Mouse (Mus musculus): ENCODE measurements around the gene Traf7. TPM values are rescaled to one million over a fixed set of nuclear protein-coding genes. Genes with fewer than 3 reads are reported as not detected.

Gene Traf7
- polyA plus RNA-seq, 1 experiment from 2014 or later, result 97.1 TPM

GRCm38 (mm10) chr17:24480201-24480826, 47.4 kb downstream of the Traf7 start:
- 36% methylated on average over 3 of the region's 3 CpGs for WGBS
- Histone ChIP-seq H3K36me3 (ENCODE audit: poor library complexity, severe bottlenecking) (peaks cover 25% of the 10 kb centered on the region), H3K4me1 (peaks cover 16% of the 10 kb centered on the region), H3K4me2 (no peak overlapping the region), H3K9ac (peak overlapping the region; percentile 13; the same call in 1 of the 2 replicates), H3K27me3 (no peaks in the 10 kb centered on the region), H3K9me3 (replicated peaks) (no peaks in the 10 kb centered on the region), H3K27ac (no peak overlapping the region), H3K4me3 (no peak overlapping the region)
- no peak for ATAC-seq

GRCm38 (mm10) chr17:24479431-24479830, 48.3 kb downstream of the Traf7 start:
- Histone ChIP-seq H3K4me3 (peak overlapping the region; percentile 79), H3K4me1 (peaks cover 14% of the 10 kb centered on the region), H3K9me3 (replicated peaks) (no peaks in the 10 kb centered on the region), H3K27ac (no peak overlapping the region; the same call in 1 of the 2 replicates), H3K36me3 (ENCODE audit: poor library complexity, severe bottlenecking) (peaks cover 34% of the 10 kb centered on the region), H3K27me3 (no peaks in the 10 kb centered on the region), H3K9ac (no peak overlapping the region), H3K4me2 (peak overlapping the region; percentile 65)
- WGBS, result 19% methylated on average over 1 of the region's 1 CpGs
- ATAC-seq, result no peak

GRCm38 (mm10) chr17:24478663-24479380, 48.9 kb downstream of the Traf7 start, which contains the start of gene Mlst8:
Mlst8 (minus strand) TSS chr17:24479078.
- peak; percentile 95 for ATAC-seq
- 0% methylated on average over 45 of the region's 48 CpGs for WGBS
- H3K4me1 ChIP-seq, result peaks cover 14% of the 10 kb centered on the region
- no peaks in the 10 kb centered on the region for H3K27me3 ChIP-seq
- peak within 1 kb of the TSS; percentile 65 for H3K4me2 ChIP-seq
- peak within 1 kb of the TSS; percentile 96 for H3K27ac ChIP-seq
- peaks cover 40% of the 10 kb centered on the region for H3K36me3 ChIP-seq (ENCODE audit: poor library complexity, severe bottlenecking)
- H3K4me3 ChIP-seq, result peak within 1 kb of the TSS; percentile 79
- no peaks in the 10 kb centered on the region for H3K9me3 ChIP-seq (replicated peaks)
- H3K9ac ChIP-seq, result peak within 1 kb of the TSS; percentile 85

- Histone ChIP-seq H3K4me2 (peak overlapping the region; percentile 65), H3K4me1 (peaks cover 15% of the 10 kb centered on the region), H3K36me3 (ENCODE audit: poor library complexity, severe bottlenecking) (peaks cover 47% of the 10 kb centered on the region), H3K4me3 (peak overlapping the region; percentile 79), H3K27me3 (no peaks in the 10 kb centered on the region), H3K9me3 (replicated peaks) (no peaks in the 10 kb centered on the region), H3K9ac (peak overlapping the region; percentile 85), H3K27ac (no peak overlapping the region; the same call in 1 of the 2 replicates)
- 48% methylated on average over 11 of the region's 11 CpGs for WGBS
- ATAC-seq, result peak; percentile 33; the same call in 1 of the 2 replicates
These were observed 49.6 kb downstream of the Traf7 start for GRCm38 (mm10) chr17:24477985-24478600.

GRCm38 (mm10) chr17:24477053-24477984, 50.4 kb downstream of the Traf7 start:
- H3K4me3 ChIP-seq, result no peak overlapping the region
- no peak for ATAC-seq
- H3K4me1 ChIP-seq, result peaks cover 23% of the 10 kb centered on the region
- WGBS, result 93% methylated on average over 20 of the region's 20 CpGs
- H3K4me2 ChIP-seq, result peak overlapping the region; percentile 65
- H3K36me3 ChIP-seq (ENCODE audit: poor library complexity, severe bottlenecking), result peaks cover 55% of the 10 kb centered on the region
- no peaks in the 10 kb centered on the region for H3K9me3 ChIP-seq (replicated peaks)
- H3K27ac ChIP-seq, result no peak overlapping the region
- peak overlapping the region; percentile 85 for H3K9ac ChIP-seq
- no peaks in the 10 kb centered on the region for H3K27me3 ChIP-seq

GRCm38 (mm10) chr17:24476022-24476776, 51.5 kb downstream of the Traf7 start:
- 92% methylated on average over 10 of the region's 10 CpGs for WGBS
- no peak overlapping the region for H3K4me3 ChIP-seq
- H3K9ac ChIP-seq, result no peak overlapping the region; the same call in 1 of the 2 replicates
- peaks cover 34% of the 10 kb centered on the region for H3K4me1 ChIP-seq
- H3K4me2 ChIP-seq, result no peak overlapping the region
- H3K27me3 ChIP-seq, result no peaks in the 10 kb centered on the region
- ATAC-seq, result no peak
- peaks cover 56% of the 10 kb centered on the region for H3K36me3 ChIP-seq (ENCODE audit: poor library complexity, severe bottlenecking)
- no peak overlapping the region for H3K27ac ChIP-seq
- no peaks in the 10 kb centered on the region for H3K9me3 ChIP-seq (replicated peaks)

- peaks cover 40% of the 10 kb centered on the region for H3K4me1 ChIP-seq
- H3K4me3 ChIP-seq, result no peak overlapping the region
- no peaks in the 10 kb centered on the region for H3K27me3 ChIP-seq
- no peak overlapping the region for H3K4me2 ChIP-seq
- ATAC-seq, result no peak
- WGBS, result 91% methylated on average over 6 of the region's 6 CpGs
- no peak overlapping the region for H3K27ac ChIP-seq
- peaks cover 56% of the 10 kb centered on the region for H3K36me3 ChIP-seq (ENCODE audit: poor library complexity, severe bottlenecking)
- no peaks in the 10 kb centered on the region for H3K9me3 ChIP-seq (replicated peaks)
- no peak overlapping the region for H3K9ac ChIP-seq
These were observed 52.2 kb downstream of the Traf7 start for GRCm38 (mm10) chr17:24475586-24475985.

GRCm38 (mm10) chr17:24474557-24474956, 53.2 kb downstream of the Traf7 start:
- Histone ChIP-seq H3K36me3 (ENCODE audit: poor library complexity, severe bottlenecking) (peaks cover 56% of the 10 kb centered on the region), H3K27me3 (no peaks in the 10 kb centered on the region), H3K9me3 (replicated peaks) (no peaks in the 10 kb centered on the region), H3K4me3 (no peak overlapping the region), H3K27ac (no peak overlapping the region; the same call in 1 of the 2 replicates), H3K4me1 (peaks cover 38% of the 10 kb centered on the region), H3K4me2 (no peak overlapping the region), H3K9ac (no peak overlapping the region)
- 86% methylated on average over 5 of the region's 5 CpGs for WGBS
- ATAC-seq, result no peak

GRCm38 (mm10) chr17:24473612-24474275, 54.0 kb downstream of the Traf7 start, which contains the start of gene Bricd5:
Bricd5 (plus strand) TSS chr17:24473884.
- no peak for ATAC-seq
- WGBS, result 82% methylated on average over 6 of the region's 6 CpGs
- no peaks in the 10 kb centered on the region for H3K9me3 ChIP-seq (replicated peaks)
- H3K4me1 ChIP-seq, result peaks cover 38% of the 10 kb centered on the region
- no peaks in the 10 kb centered on the region for H3K27me3 ChIP-seq
- peaks cover 56% of the 10 kb centered on the region for H3K36me3 ChIP-seq (ENCODE audit: poor library complexity, severe bottlenecking)
- H3K9ac ChIP-seq, result peak within 1 kb of the TSS; percentile 12; the same call in 1 of the 2 replicates
- peak within 1 kb of the TSS; percentile 99 for H3K4me2 ChIP-seq
- H3K27ac ChIP-seq, result no peak within 1 kb of the TSS; the same call in 1 of the 2 replicates
- H3K4me3 ChIP-seq, result no peak within 1 kb of the TSS

GRCm38 (mm10) chr17:24472512-24472911, 55.2 kb downstream of the Traf7 start:
- H3K4me3 ChIP-seq, result peak overlapping the region; percentile 91; the same call in 1 of the 2 replicates
- no peak for ATAC-seq
- H3K4me1 ChIP-seq, result peaks cover 28% of the 10 kb centered on the region
- WGBS, result 83% methylated on average over 4 of the region's 4 CpGs
- H3K9me3 ChIP-seq (replicated peaks), result no peaks in the 10 kb centered on the region
- H3K9ac ChIP-seq, result peak overlapping the region; percentile 95; the same call in 1 of the 2 replicates
- no peaks in the 10 kb centered on the region for H3K27me3 ChIP-seq
- H3K27ac ChIP-seq, result no peak overlapping the region
- H3K4me2 ChIP-seq, result peak overlapping the region; percentile 99
- H3K36me3 ChIP-seq (ENCODE audit: poor library complexity, severe bottlenecking), result peaks cover 53% of the 10 kb centered on the region

All from forebrain, embryonic 13.5 days (tissue).